Mouse (Mus musculus) liver, embryonic 14.5 days (tissue): ENCODE results near the gene Sos2.

Source experiments
- CTCF ChIP-seq: IDR thresholded peaks from 2 replicates; pipeline ENCODE4 v1.5.1; 2016; ENCODE audit warnings: antibody characterized with exemption, low read depth, control low read depth
- EP300 ChIP-seq: IDR thresholded peaks from 2 replicates; pipeline ENCODE4 v1.6.1; 2016; ENCODE audit warnings: antibody characterized with exemption, low read depth

GRCm38 (mm10) chr12:69541663-69542062, 140.0 kb downstream of the Sos2 start:
- TF ChIP-seq CTCF (no peak), EP300 (no peak)
